Mouse (Mus musculus): ENCODE data around the gene Dnph1. TPM values are rescaled to one million over a fixed set of nuclear protein-coding genes. Genes with fewer than 3 reads are reported as not detected.

Gene Dnph1
- polyA plus RNA-seq, 1 experiment from 2014 or later, result 24.7 TPM

- Histone ChIP-seq H3K36me3 (ENCODE audit: control insufficient read depth, insufficient read depth, low read length) (no peaks in the 10 kb centered on the region), H3K9ac (ENCODE audit: low read length) (peak overlapping the region; percentile 38), H3K27ac (replicated peaks) (no peak overlapping the region), H3K4me1 (replicated peaks; ENCODE audit: control insufficient read depth, insufficient read depth) (peaks cover 5% of the 10 kb centered on the region; the same call in 1 of the 2 replicates), H3K4me2 (replicated peaks; ENCODE audit: low read depth) (peak overlapping the region; percentile 70), H3K27me3 (ENCODE audit: control insufficient read depth, insufficient read depth, low read length) (no peaks in the 10 kb centered on the region; the same call in 1 of the 2 replicates), H3K4me3 (ENCODE audit: low read depth, low read length) (peak overlapping the region; percentile 37), H3K9me3 (ENCODE audit: control insufficient read depth, low read length) (no peaks in the 10 kb centered on the region)
- peak; percentile 80 for DNase-seq (ENCODE audit: low spot score)
- 2% methylated on average over 32 of the region's 33 CpGs for WGBS
- TF ChIP-seq EP300 (optimal IDR thresholded peaks at IDR 0.05) (no peak), CTCF (IDR thresholded peaks at IDR 0.05; ENCODE audit: low read depth) (no peak)
- ATAC-seq (ENCODE audit: low FRiP score, low TSS enrichment), result peak; percentile 59; the same call in 1 of the 2 replicates
These were observed 41.3 kb upstream of the Dnph1 start for GRCm38 (mm10) chr17:46455110-46455691.

DNA sequence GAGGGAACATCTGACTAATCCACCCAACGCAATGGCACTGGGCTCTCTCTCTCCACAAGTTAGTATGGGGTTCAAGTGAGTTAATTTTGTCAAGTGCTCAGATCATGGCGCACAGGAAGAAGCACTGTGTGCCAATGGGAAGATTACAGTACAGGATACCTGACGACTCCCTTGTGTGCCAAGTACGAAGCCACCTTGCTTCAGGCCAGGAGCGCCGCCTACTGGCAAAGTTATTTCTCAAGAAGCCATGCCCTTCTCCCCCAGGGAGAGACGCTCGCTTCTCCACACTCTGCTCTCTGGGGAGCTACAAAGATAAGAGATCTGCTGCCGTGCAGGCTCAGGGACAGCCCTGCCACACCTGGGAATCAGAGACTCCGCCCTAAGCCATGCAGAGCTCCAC, 38.7 kb upstream of the Dnph1 start:
- Histone ChIP-seq H3K36me3 (ENCODE audit: control insufficient read depth, insufficient read depth, low read length) (no peaks in the 10 kb centered on the region), H3K27me3 (ENCODE audit: control insufficient read depth, insufficient read depth, low read length) (no peaks in the 10 kb centered on the region; the same call in 1 of the 2 replicates), H3K9ac (ENCODE audit: low read length) (no peak overlapping the region), H3K9me3 (ENCODE audit: control insufficient read depth, low read length) (no peaks in the 10 kb centered on the region), H3K4me3 (ENCODE audit: low read depth, low read length) (no peak overlapping the region), H3K4me2 (replicated peaks; ENCODE audit: low read depth) (no peak overlapping the region), H3K4me1 (replicated peaks; ENCODE audit: control insufficient read depth, insufficient read depth) (peaks cover 5% of the 10 kb centered on the region; the same call in 1 of the 2 replicates), H3K27ac (replicated peaks) (no peak overlapping the region)
- TF ChIP-seq CTCF (IDR thresholded peaks at IDR 0.05; ENCODE audit: low read depth) (peak; percentile 72), EP300 (optimal IDR thresholded peaks at IDR 0.05) (no peak)
- 11% methylated on average over 10 of the region's 10 CpGs for WGBS
- DNase-seq (ENCODE audit: low spot score) (peak; percentile 70), ATAC-seq (ENCODE audit: low FRiP score, low TSS enrichment) (no peak)

- WGBS, result 26% methylated on average over 3 of the region's 3 CpGs
- H3K27ac ChIP-seq (replicated peaks), result no peak overlapping the region
- no peaks in the 10 kb centered on the region; the same call in 1 of the 2 replicates for H3K27me3 ChIP-seq (ENCODE audit: control insufficient read depth, insufficient read depth, low read length)
- H3K9ac ChIP-seq (ENCODE audit: low read length), result no peak overlapping the region
- H3K36me3 ChIP-seq (ENCODE audit: control insufficient read depth, insufficient read depth, low read length), result no peaks in the 10 kb centered on the region
- TF ChIP-seq CTCF (IDR thresholded peaks at IDR 0.05; ENCODE audit: low read depth) (no peak), EP300 (optimal IDR thresholded peaks at IDR 0.05) (no peak)
- DNase-seq (ENCODE audit: low spot score), result no peak
- H3K9me3 ChIP-seq (ENCODE audit: control insufficient read depth, low read length), result no peaks in the 10 kb centered on the region
- H3K4me3 ChIP-seq (ENCODE audit: low read depth, low read length), result no peak overlapping the region
- H3K4me1 ChIP-seq (replicated peaks; ENCODE audit: control insufficient read depth, insufficient read depth), result peaks cover 5% of the 10 kb centered on the region; the same call in 1 of the 2 replicates
- ATAC-seq (ENCODE audit: low FRiP score, low TSS enrichment), result no peak
- H3K4me2 ChIP-seq (replicated peaks; ENCODE audit: low read depth), result no peak overlapping the region
These were observed 38.1 kb upstream of the Dnph1 start for GRCm38 (mm10) chr17:46458439-46458838.

GRCm38 (mm10) chr17:46460673-46461072, 35.8 kb upstream of the Dnph1 start:
- peak overlapping the region; percentile 56 for H3K4me2 ChIP-seq (replicated peaks; ENCODE audit: low read depth)
- under 1% methylated on average over 32 of the region's 32 CpGs for WGBS
- H3K27me3 ChIP-seq (ENCODE audit: control insufficient read depth, insufficient read depth, low read length), result no peaks in the 10 kb centered on the region; the same call in 1 of the 2 replicates
- H3K27ac ChIP-seq (replicated peaks), result no peak overlapping the region
- H3K9me3 ChIP-seq (ENCODE audit: control insufficient read depth, low read length), result no peaks in the 10 kb centered on the region
- no peak overlapping the region for H3K9ac ChIP-seq (ENCODE audit: low read length)
- H3K4me3 ChIP-seq (ENCODE audit: low read depth, low read length), result peak overlapping the region; percentile 31
- H3K4me1 ChIP-seq (replicated peaks; ENCODE audit: control insufficient read depth, insufficient read depth), result no peaks in the 10 kb centered on the region
- TF ChIP-seq EP300 (optimal IDR thresholded peaks at IDR 0.05), result no peak
- no peak for TF ChIP-seq CTCF (IDR thresholded peaks at IDR 0.05; ENCODE audit: low read depth)
- ATAC-seq (ENCODE audit: low FRiP score, low TSS enrichment) (no peak), DNase-seq (ENCODE audit: low spot score) (no peak)
- H3K36me3 ChIP-seq (ENCODE audit: control insufficient read depth, insufficient read depth, low read length), result no peaks in the 10 kb centered on the region

- whole genome bisulfite sequencing, result 15% methylated on average over 8 of the region's 8 CpGs
- Histone ChIP-seq H3K4me3 (ENCODE audit: low read depth, low read length) (peak overlapping the region; percentile 31; the same call in 1 of the 2 replicates), H3K4me1 (replicated peaks; ENCODE audit: control insufficient read depth, insufficient read depth) (no peaks in the 10 kb centered on the region), H3K9ac (ENCODE audit: low read length) (no peak overlapping the region), H3K27ac (replicated peaks) (no peak overlapping the region), H3K4me2 (replicated peaks; ENCODE audit: low read depth) (peak overlapping the region; percentile 56), H3K36me3 (ENCODE audit: control insufficient read depth, insufficient read depth, low read length) (no peaks in the 10 kb centered on the region), H3K9me3 (ENCODE audit: control insufficient read depth, low read length) (no peaks in the 10 kb centered on the region), H3K27me3 (ENCODE audit: control insufficient read depth, insufficient read depth, low read length) (no peaks in the 10 kb centered on the region; the same call in 1 of the 2 replicates)
- no peak for DNase-seq (ENCODE audit: low spot score)
- no peak for ATAC-seq (ENCODE audit: low FRiP score, low TSS enrichment)
- TF ChIP-seq EP300 (optimal IDR thresholded peaks at IDR 0.05), result no peak
- peak; percentile 48 for TF ChIP-seq CTCF (IDR thresholded peaks at IDR 0.05; ENCODE audit: low read depth)
These were observed 35.2 kb upstream of the Dnph1 start for GRCm38 (mm10) chr17:46461347-46461746.

- no peak overlapping the region for H3K4me2 ChIP-seq (replicated peaks; ENCODE audit: low read depth)
- no peaks in the 10 kb centered on the region for H3K36me3 ChIP-seq (ENCODE audit: control insufficient read depth, insufficient read depth, low read length)
- 68% methylated on average over 5 of the region's 5 CpGs for WGBS
- H3K4me3 ChIP-seq (ENCODE audit: low read depth, low read length), result no peak overlapping the region
- no peak for ATAC-seq (ENCODE audit: low FRiP score, low TSS enrichment)
- H3K27ac ChIP-seq (replicated peaks), result no peak overlapping the region
- H3K4me1 ChIP-seq (replicated peaks; ENCODE audit: control insufficient read depth, insufficient read depth), result no peaks in the 10 kb centered on the region
- no peak overlapping the region for H3K9ac ChIP-seq (ENCODE audit: low read length)
- no peak for DNase-seq (ENCODE audit: low spot score)
- TF ChIP-seq CTCF (IDR thresholded peaks at IDR 0.05; ENCODE audit: low read depth), result no peak
- no peak for TF ChIP-seq EP300 (optimal IDR thresholded peaks at IDR 0.05)
- H3K9me3 ChIP-seq (ENCODE audit: control insufficient read depth, low read length), result no peaks in the 10 kb centered on the region
- H3K27me3 ChIP-seq (ENCODE audit: control insufficient read depth, insufficient read depth, low read length), result no peaks in the 10 kb centered on the region
These were observed 34.3 kb upstream of the Dnph1 start for GRCm38 (mm10) chr17:46462226-46462625.
